In the genomic region with DNA sequence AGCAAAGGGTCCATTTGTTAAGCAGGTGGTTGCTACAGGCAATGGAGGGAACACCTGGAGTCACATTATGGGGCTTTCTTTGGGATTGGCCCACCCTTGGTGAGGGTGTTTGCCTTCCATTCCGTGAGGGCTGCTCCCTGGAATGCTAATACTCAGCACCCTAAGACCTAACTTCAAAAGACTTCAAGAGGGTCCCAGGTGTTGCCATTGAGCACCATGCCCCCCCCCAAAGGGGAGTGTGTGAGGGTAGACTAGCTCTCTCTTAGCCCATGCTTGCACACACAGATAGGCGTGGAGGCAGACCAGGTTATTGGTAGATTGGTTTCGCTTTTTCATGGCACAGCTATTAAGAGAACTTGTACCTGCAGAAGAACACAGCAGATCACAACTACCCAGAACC, we compare ENCODE assay signal across 26 mouse cellular contexts.
"Had no signal": no experiment of that assay in that cellular context is flagged by ENCODE, and none has a peak within 500 bp of the region (broad histone marks: within the 10 kb centered on the region; RNA-seq: fewer than 3 reads in every experiment).

No protein-coding gene starts in this region.

- H3K27ac ChIP-seq: gastrocnemius, adult 2 months; heart, adult 2 months; heart, embryonic 13.5 days; heart, embryonic 15.5 days; hindbrain, embryonic 10.5 days; hindbrain, embryonic 12.5 days; hindbrain, embryonic 14.5 days; intestine, embryonic 15.5 days; layer of hippocampus, adult 2 months; left cerebral cortex, adult 2 months; limb, embryonic 10.5 days; limb, embryonic 12.5 days had no signal

- H3K27me3 ChIP-seq: hindbrain, embryonic 12.5 days; intestine, embryonic 15.5 days had no signal

- ATAC-seq: hindbrain, embryonic 16.5 days; inflammation-experienced regulatory T-cells, adult 6 months; intestine, embryonic 15.5 days; intestine, postnatal 0 days had no signal

- H3K9ac ChIP-seq: heart, embryonic 13.5 days; heart, embryonic 15.5 days; hindbrain, embryonic 12.5 days; hindbrain, embryonic 14.5 days; intestine, embryonic 15.5 days; limb, embryonic 12.5 days had no signal

- H3K4me1 ChIP-seq: limb, embryonic 12.5 days had no signal

- H3K4me3 ChIP-seq: gastrocnemius, adult 2 months; heart, adult 2 months; heart, embryonic 13.5 days; heart, embryonic 15.5 days; hindbrain, embryonic 10.5 days; hindbrain, embryonic 12.5 days; intestine, embryonic 15.5 days; layer of hippocampus, adult 2 months; left cerebral cortex, adult 2 months; limb, embryonic 10.5 days; limb, embryonic 12.5 days had no signal

- H3K36me3 ChIP-seq: heart, embryonic 13.5 days; heart, embryonic 15.5 days; hindbrain, embryonic 10.5 days; hindbrain, embryonic 12.5 days; intestine, embryonic 15.5 days; limb, embryonic 10.5 days; limb, embryonic 12.5 days had no signal

- H3K4me2 ChIP-seq: heart, embryonic 11.5 days; heart, embryonic 13.5 days; heart, embryonic 15.5 days; hindbrain, embryonic 12.5 days; hindbrain, embryonic 14.5 days; intestine, embryonic 15.5 days; limb, embryonic 12.5 days had no signal

- DNase-seq: gastrocnemius, adult 2 months; gastrocnemius, postnatal 10 days; gastrocnemius, postnatal 25 days; heart, adult 2 months; heart, postnatal 14 days; heart, postnatal 4 days; kidney, adult 18-20 months; kidney, adult 8-10 months; kidney, postnatal 10 days; kidney, postnatal 25 days; kidney, postnatal 4 days; liver had no signal

- H3K9me3 ChIP-seq: heart, embryonic 13.5 days; heart, embryonic 15.5 days; hindbrain, embryonic 10.5 days; hindbrain, embryonic 12.5 days; intestine, embryonic 15.5 days; limb, embryonic 10.5 days; limb, embryonic 12.5 days had no signal
